Mouse (Mus musculus) frontal cortex, adult 2 months (tissue): ENCODE results near the gene Dolpp1. TPM values are rescaled to one million over a fixed set of nuclear protein-coding genes. Genes with fewer than 3 reads are reported as not detected.
"Not testable (repeated sequence)": the region's sequence is repeated elsewhere in the genome, so short reads cannot be mapped to it uniquely, and the experiment has no call there.

ENCODE experiments used
- DNase-seq, 2 experiments: peaks; one replicate each; pipeline ENCODE4 v3.0.0; 2022; ENCODE audit warnings: low spot score in 1 of 2; ENCODE audit errors: extremely low spot score in 1 of 2
- polyA plus RNA-seq: library from polyadenylated mRNA; depleted of rRNA; stranded (reverse); fragments of >200 nt; gene quantifications from 2 replicates; pipeline ENCODE4 v1.2.3, GENCODE M21; 2012

The Dolpp1 gene
- polyA plus RNA-seq, 1 experiment, result 45.8 TPM

GRCm38 (mm10) chr2:30408452-30409100, 16.5 kb downstream of the Dolpp1 start:
- DNase-seq, result no peak

GRCm38 (mm10) chr2:30409454-30410176, 17.6 kb downstream of the Dolpp1 start:
- DNase-seq, result no peak

GRCm38 (mm10) chr2:30413038-30413973, 21.3 kb downstream of the Dolpp1 start:
- DNase-seq, result peak; percentile 65 to 87

GRCm38 (mm10) chr2:30414101-30414500, 22.0 kb downstream of the Dolpp1 start:
- no peak for DNase-seq

GRCm38 (mm10) chr2:30414681-30415080, 22.6 kb downstream of the Dolpp1 start:
- DNase-seq, result no peak

- DNase-seq, result peak; percentile 91
Observed at GRCm38 (mm10) chr2:30415157-30415935, 23.3 kb downstream of the Dolpp1 start, which contains the start of gene Crat. Crat (minus strand) TSS chr2:30415813.

GRCm38 (mm10) chr2:30415936-30416648, 24.0 kb downstream of the Dolpp1 start, which contains the start of gene Ptpa:
Ptpa (plus strand) TSS chr2:30416039.
- peak; percentile 87 to 94 for DNase-seq

GRCm38 (mm10) chr2:30416649-30416965, 24.6 kb downstream of the Dolpp1 start:
- no peak for DNase-seq

- not testable (repeated sequence) for DNase-seq
Observed at GRCm38 (mm10) chr2:30417154-30417553, 25.1 kb downstream of the Dolpp1 start.

GRCm38 (mm10) chr2:30417595-30418165, 25.6 kb downstream of the Dolpp1 start:
- DNase-seq, result no peak

- DNase-seq, result no peak
Observed at GRCm38 (mm10) chr2:30418259-30418658, 26.2 kb downstream of the Dolpp1 start.

- DNase-seq, result no peak
Observed at GRCm38 (mm10) chr2:30419112-30419511, 27.1 kb downstream of the Dolpp1 start.

GRCm38 (mm10) chr2:30421432-30421831, 29.4 kb downstream of the Dolpp1 start:
- DNase-seq, result no peak

GRCm38 (mm10) chr2:30429156-30429555, 37.1 kb downstream of the Dolpp1 start:
- DNase-seq, result no peak

- peak in 1 of 2 experiments; percentile 87 for DNase-seq
Observed at GRCm38 (mm10) chr2:30435326-30436155, 43.5 kb downstream of the Dolpp1 start.

- no peak for DNase-seq
Observed at GRCm38 (mm10) chr2:30436156-30436545, 44.1 kb downstream of the Dolpp1 start.

GRCm38 (mm10) chr2:30436809-30437208, 44.8 kb downstream of the Dolpp1 start:
- DNase-seq, result no peak

GRCm38 (mm10) chr2:30437791-30438190, 45.7 kb downstream of the Dolpp1 start:
- no peak for DNase-seq
